In the genomic region with DNA sequence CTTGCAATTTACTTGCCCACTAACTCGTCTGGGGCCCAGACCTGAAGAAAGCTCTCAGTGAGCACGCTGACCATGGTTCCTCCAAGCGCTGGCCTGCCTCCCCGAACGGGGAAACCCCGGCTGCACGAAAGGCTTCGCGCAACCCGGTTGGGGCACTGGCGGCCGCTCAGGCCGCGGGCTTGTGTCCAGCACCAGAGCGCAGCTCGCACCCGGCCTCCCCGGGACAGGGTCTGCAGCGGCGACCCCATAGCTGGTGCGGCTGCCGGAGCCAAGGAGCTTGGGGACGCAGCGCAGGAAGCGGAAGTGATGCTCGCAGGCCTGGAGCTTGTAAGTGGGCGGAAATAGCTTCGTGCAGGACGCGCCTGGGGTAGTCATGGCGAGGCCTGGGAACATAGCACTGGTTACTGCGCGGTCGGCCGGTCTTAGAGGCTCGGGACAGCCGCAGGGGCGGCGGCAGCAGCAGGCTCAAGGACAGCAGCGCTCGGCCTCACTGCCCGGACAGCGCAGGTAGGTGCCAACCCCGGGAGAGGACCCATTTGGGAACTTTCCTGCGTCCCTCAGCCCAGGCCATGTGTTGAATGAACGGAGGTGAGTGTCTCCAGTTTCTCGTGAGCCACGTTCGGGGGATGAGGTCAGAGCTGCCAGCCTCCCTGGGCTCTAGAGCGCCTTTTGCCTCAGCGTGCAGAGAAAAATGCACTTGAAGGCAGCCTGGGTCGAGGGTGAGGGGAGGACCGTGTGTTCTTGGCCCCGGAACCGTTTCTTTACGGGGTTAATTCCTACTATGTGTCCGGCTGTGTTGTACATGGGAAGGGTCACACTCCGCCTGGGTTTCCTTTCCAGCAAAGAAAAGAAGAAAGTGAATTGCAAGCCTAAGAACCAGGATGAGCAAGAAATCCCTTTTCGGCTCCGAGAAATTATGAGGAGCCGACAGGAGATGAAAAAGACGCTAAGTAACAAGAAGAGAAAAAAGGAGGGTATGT, we compare ENCODE assay signal across 8 mouse cellular contexts. TPM values are rescaled to one million over a fixed set of nuclear protein-coding genes. Genes with fewer than 3 reads are reported as not detected.
DNase-seq lines count a peak whose midpoint lies in the region; ATAC-seq and TF ChIP-seq lines count a peak whose summit lies in the region.

A gene (minus strand): TSS at position 297 of the 980 bp plus-strand sequence.
A gene (plus strand): TSS at position 344 of the 980 bp plus-strand sequence.

- H3K9ac ChIP-seq in heart, embryonic 13.5 days: peak within 1 kb of the TSS; percentile 99
- peak within 1 kb of the TSS; percentile 81 for H3K9ac ChIP-seq in kidney, postnatal 0 days (ENCODE audit: low read depth, low read length)
- peak within 1 kb of the TSS; percentile 87 for H3K9ac ChIP-seq in liver, embryonic 13.5 days
- peak within 1 kb of the TSS; percentile 99 for H3K9ac ChIP-seq in stomach, embryonic 16.5 days (ENCODE audit: low read length)

- H3K27me3 ChIP-seq in E14TG2a.4 (ENCODE audit: insufficient read depth, low read length): peaks cover 6% of the 10 kb centered on the region; the same call in 1 of the 2 replicates
- H3K27me3 ChIP-seq in heart, embryonic 13.5 days (replicated peaks): no peaks in the 10 kb centered on the region; the same call in 1 of the 2 replicates
- H3K27me3 ChIP-seq in kidney, postnatal 0 days (ENCODE audit: insufficient read depth, low read length): no peaks in the 10 kb centered on the region
- H3K27me3 ChIP-seq in liver, embryonic 13.5 days: no peaks in the 10 kb centered on the region
- no peaks in the 10 kb centered on the region for H3K27me3 ChIP-seq in stomach, embryonic 16.5 days (ENCODE audit: control insufficient read depth, insufficient read depth, low read length)

- peak within 1 kb of the TSS; percentile 93 for H3K27ac ChIP-seq in heart, embryonic 13.5 days (replicated peaks)
- H3K27ac ChIP-seq in kidney, postnatal 0 days: peak within 1 kb of the TSS; percentile 69
- peak within 1 kb of the TSS; percentile 87 for H3K27ac ChIP-seq in liver, embryonic 13.5 days
- peak within 1 kb of the TSS; percentile 86 for H3K27ac ChIP-seq in stomach, embryonic 16.5 days (ENCODE audit: low read length)

- 3% methylated on average over 62 of the region's 62 CpGs for WGBS in heart, embryonic 13.5 days
- WGBS in kidney, postnatal 0 days: 2% methylated on average over 62 of the region's 62 CpGs
- WGBS in liver, embryonic 13.5 days (ENCODE audit: insufficient replicate concordance): 3% methylated on average over 62 of the region's 62 CpGs
- 3% methylated on average over 62 of the region's 62 CpGs for WGBS in stomach, embryonic 16.5 days

- DNase-seq in c-Kit-positive CD71-negative TER-119-negative erythroid progenitor cells, embryonic 14.5 days (ENCODE audit: low read depth): peak; percentile 71
- peak; percentile 63 for DNase-seq in fibroblast of lung, adult 2 months (ENCODE audit: low read depth)
- peak; percentile 95 for DNase-seq in kidney, postnatal 0 days (ENCODE audit: low spot score)
- DNase-seq in liver, embryonic 13.5 days: peak; percentile 73
- DNase-seq in neural tube, embryonic 10.5 days (ENCODE audit: extremely low spot score, low spot score): peak; percentile 84

- peak; percentile 72 for ATAC-seq in heart, embryonic 13.5 days (ENCODE audit: extremely low read depth, insufficient number of reproducible peaks, low FRiP score, low TSS enrichment)
- ATAC-seq in kidney, postnatal 0 days (replicated peaks; ENCODE audit: low FRiP score, low read depth): peak; percentile 78
- peak; percentile 84 for ATAC-seq in liver, embryonic 13.5 days (ENCODE audit: low read depth)
- ATAC-seq in stomach, embryonic 16.5 days (ENCODE audit: insufficient read depth, low FRiP score): peak; percentile 90

- peak within 1 kb of the TSS; percentile 92 for H3K4me3 ChIP-seq in E14TG2a.4 (replicated peaks; ENCODE audit: low read length)
- H3K4me3 ChIP-seq in heart, embryonic 13.5 days: peak within 1 kb of the TSS; percentile 94
- peak within 1 kb of the TSS; percentile 72 for H3K4me3 ChIP-seq in kidney, postnatal 0 days (replicated peaks; ENCODE audit: low read depth, low read length)
- peak within 1 kb of the TSS; percentile 79 for H3K4me3 ChIP-seq in liver, embryonic 13.5 days (replicated peaks)
- peak within 1 kb of the TSS; percentile 98 for H3K4me3 ChIP-seq in stomach, embryonic 16.5 days (replicated peaks; ENCODE audit: low read length)

- TF ChIP-seq CTCF in E14TG2a.4 (conservative IDR thresholded peaks at IDR 0.05; ENCODE audit: low read length): no peak
- no peak for TF ChIP-seq CTCF in kidney, postnatal 0 days (IDR thresholded peaks at IDR 0.05; ENCODE audit: low read depth)

- H3K4me1 ChIP-seq in E14TG2a.4 (replicated peaks; ENCODE audit: low read depth, low read length): peaks cover 44% of the 10 kb centered on the region
- H3K4me1 ChIP-seq in heart, embryonic 13.5 days: peaks cover 26% of the 10 kb centered on the region
- peaks cover 6% of the 10 kb centered on the region for H3K4me1 ChIP-seq in kidney, postnatal 0 days (replicated peaks; ENCODE audit: insufficient read depth, low read length)
- H3K4me1 ChIP-seq in liver, embryonic 13.5 days (replicated peaks): peaks cover 54% of the 10 kb centered on the region
- H3K4me1 ChIP-seq in stomach, embryonic 16.5 days (ENCODE audit: control insufficient read depth, insufficient read depth, low read length): peaks cover 11% of the 10 kb centered on the region; the same call in 1 of the 2 replicates

- peaks cover 7% of the 10 kb centered on the region for H3K9me3 ChIP-seq in E14TG2a.4 (ENCODE audit: low read length)
- no peaks in the 10 kb centered on the region for H3K9me3 ChIP-seq in heart, embryonic 13.5 days
- H3K9me3 ChIP-seq in kidney, postnatal 0 days (replicated peaks; ENCODE audit: low read length): no peaks in the 10 kb centered on the region
- H3K9me3 ChIP-seq in liver, embryonic 13.5 days (replicated peaks): no peaks in the 10 kb centered on the region
- H3K9me3 ChIP-seq in stomach, embryonic 16.5 days (replicated peaks; ENCODE audit: control insufficient read depth, low read length): no peaks in the 10 kb centered on the region

- peak within 1 kb of the TSS; percentile 97 for H3K4me2 ChIP-seq in heart, embryonic 13.5 days
- peak within 1 kb of the TSS; percentile 97 for H3K4me2 ChIP-seq in kidney, postnatal 0 days (ENCODE audit: low read length)
- peak within 1 kb of the TSS; percentile 86 for H3K4me2 ChIP-seq in liver, embryonic 13.5 days
- H3K4me2 ChIP-seq in stomach, embryonic 16.5 days (ENCODE audit: low read depth, low read length): peak within 1 kb of the TSS; percentile 92

- H3K36me3 ChIP-seq in E14TG2a.4 (ENCODE audit: insufficient read depth, low read length): peaks cover 46% of the 10 kb centered on the region
- peaks cover 47% of the 10 kb centered on the region for H3K36me3 ChIP-seq in heart, embryonic 13.5 days
- H3K36me3 ChIP-seq in kidney, postnatal 0 days (ENCODE audit: insufficient read depth, low read length): peaks cover 19% of the 10 kb centered on the region
- peaks cover 35% of the 10 kb centered on the region for H3K36me3 ChIP-seq in liver, embryonic 13.5 days
- H3K36me3 ChIP-seq in stomach, embryonic 16.5 days (ENCODE audit: control insufficient read depth, insufficient read depth, low read length): peaks cover 4% of the 10 kb centered on the region; the same call in 1 of the 2 replicates

RNA-seq across cellular contexts. Expression of the first gene that starts in this region (rescaled TPM):
- polyA plus RNA-seq in heart, embryonic 13.5 days (2015; fragmentation: Nextera tagmentation; extraction: Ambion mirVana): 14.2 and 16.6 TPM in 2 replicates
- polyA plus RNA-seq in kidney, postnatal 0 days (2015; fragmentation: Nextera tagmentation; extraction: Ambion mirVana): 24.3 and 30.3 TPM in 2 replicates
- 8.4 and 9.5 TPM in 2 replicates for polyA plus RNA-seq in liver, embryonic 13.5 days (2015; fragmentation: Nextera tagmentation; extraction: Ambion mirVana)
- polyA plus RNA-seq in stomach, embryonic 16.5 days (2015; fragmentation: Nextera tagmentation; extraction: Ambion mirVana): 14.0 TPM in 2 replicates

RNA-seq across cellular contexts. Expression of the second gene that starts in this region (rescaled TPM):
- 19.1 and 21.1 TPM in 2 replicates for polyA plus RNA-seq in heart, embryonic 13.5 days (2015; fragmentation: Nextera tagmentation; extraction: Ambion mirVana)
- polyA plus RNA-seq in kidney, postnatal 0 days (2015; fragmentation: Nextera tagmentation; extraction: Ambion mirVana): 26.3 and 29.5 TPM in 2 replicates
- 20.2 and 23.1 TPM in 2 replicates for polyA plus RNA-seq in liver, embryonic 13.5 days (2015; fragmentation: Nextera tagmentation; extraction: Ambion mirVana)
- polyA plus RNA-seq in stomach, embryonic 16.5 days (2015; fragmentation: Nextera tagmentation; extraction: Ambion mirVana): 28.9 and 33.7 TPM in 2 replicates

Comparison
In these comparisons a context has a peak if more than half of its experiments do, and no peak if none do; other contexts are left out.
1. Peak in every context shown above with its lines: DNase-seq, ATAC-seq, H3K4me3 ChIP-seq and H3K27ac ChIP-seq.